Mouse (Mus musculus) thymus, adult 2 months (tissue): ENCODE results near the gene Minos1.

ENCODE experiments used
- CTCF ChIP-seq: fragments of 200-500 bp; IDR thresholded peaks from 2 replicates; pipeline ENCODE4 v1.5.1; 2012; ENCODE audit warnings: mild to moderate bottlenecking, control low read depth, low read length, moderate library complexity, borderline replicate concordance; ENCODE audit not compliant: control insufficient read depth, poor library complexity, insufficient read depth; ENCODE audit errors: extremely low read depth
- POLR2A ChIP-seq: fragments of 200-500 bp; IDR thresholded peaks from 2 replicates; pipeline ENCODE4 v1.6.1; 2012; ENCODE audit warnings: mild to moderate bottlenecking, low read length, control low read depth, moderate library complexity; ENCODE audit not compliant: control insufficient read depth, poor library complexity, insufficient read depth; ENCODE audit errors: extremely low read depth

DNA sequence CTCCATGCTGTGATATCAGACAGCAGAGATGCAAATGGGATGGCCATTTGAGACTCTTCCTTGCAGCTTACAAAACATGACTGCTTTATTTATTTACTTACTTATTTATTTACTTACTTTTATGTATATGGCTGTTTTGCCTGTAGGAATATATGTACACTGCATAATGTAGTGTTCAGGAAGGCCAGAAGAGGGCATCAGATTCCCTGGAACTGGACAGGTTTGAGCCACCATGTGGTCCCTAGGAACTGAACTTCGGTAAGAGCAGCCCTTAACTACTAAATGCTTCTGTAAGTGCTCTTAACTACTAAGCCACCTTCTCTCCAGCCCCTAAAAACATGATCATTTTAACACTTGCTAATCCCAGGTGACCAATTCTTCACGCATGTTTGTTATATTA lies 52.6 kb downstream of the Minos1 start:
- TF ChIP-seq CTCF (no peak), POLR2A (no peak)
